Mouse (Mus musculus) gastrocnemius, adult 8-10 months (tissue): ENCODE results near the gene Gga2. TPM values are rescaled to one million over a fixed set of nuclear protein-coding genes. Genes with fewer than 3 reads are reported as not detected.

Experiments used
- DNase-seq, 2 experiments: peaks; one replicate each; pipeline ENCODE4 v3.0.0; 2022; ENCODE audit warnings: low spot score in 2 of 2
- total RNA-seq, 4 experiments: library from RNA; stranded (reverse); gene quantifications; 2 replicates each; pipeline ENCODE4 v1.2.4; 2022

The Gga2 gene
- total RNA-seq, 4 experiments from 2014 or later = 13.3 to 17.0 (median 15.2) TPM

DNA sequence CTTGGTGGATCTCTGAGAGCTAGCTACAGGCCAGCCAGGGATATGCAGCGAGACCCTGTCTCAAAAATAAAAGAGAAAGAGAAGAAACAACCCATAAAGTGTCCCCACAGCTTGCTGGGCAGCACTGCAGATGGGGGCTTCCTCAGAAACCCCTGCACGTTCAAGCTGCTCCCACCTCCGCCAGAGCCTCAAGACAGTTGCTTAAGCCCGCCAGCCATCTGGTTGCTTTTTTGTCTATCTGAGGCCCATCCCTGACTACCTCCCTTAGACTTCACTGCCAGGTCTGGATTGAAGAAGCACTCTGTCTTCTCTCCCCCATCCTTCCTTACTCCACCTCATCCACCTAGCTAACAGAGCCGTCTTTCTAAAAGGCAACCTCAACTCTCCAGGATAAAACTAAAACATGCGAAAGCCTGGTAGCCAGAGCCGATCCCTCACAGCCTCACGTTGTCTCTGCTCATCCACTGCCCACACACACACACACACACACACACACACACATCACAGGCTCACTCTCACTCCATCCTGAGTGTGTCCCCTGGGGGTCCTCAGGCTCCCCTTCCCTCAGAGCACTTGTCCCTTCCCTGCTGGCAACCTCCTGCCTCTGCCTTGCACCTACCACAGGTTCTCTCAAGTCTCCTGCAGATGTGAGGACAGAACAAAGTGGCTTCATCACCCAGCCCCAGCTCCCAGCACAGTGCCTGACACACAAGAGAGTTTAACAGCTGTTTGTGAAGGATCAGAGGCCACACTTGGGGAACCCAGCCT, 82.7 kb downstream of the Gga2 start:
- no peak for DNase-seq

DNA sequence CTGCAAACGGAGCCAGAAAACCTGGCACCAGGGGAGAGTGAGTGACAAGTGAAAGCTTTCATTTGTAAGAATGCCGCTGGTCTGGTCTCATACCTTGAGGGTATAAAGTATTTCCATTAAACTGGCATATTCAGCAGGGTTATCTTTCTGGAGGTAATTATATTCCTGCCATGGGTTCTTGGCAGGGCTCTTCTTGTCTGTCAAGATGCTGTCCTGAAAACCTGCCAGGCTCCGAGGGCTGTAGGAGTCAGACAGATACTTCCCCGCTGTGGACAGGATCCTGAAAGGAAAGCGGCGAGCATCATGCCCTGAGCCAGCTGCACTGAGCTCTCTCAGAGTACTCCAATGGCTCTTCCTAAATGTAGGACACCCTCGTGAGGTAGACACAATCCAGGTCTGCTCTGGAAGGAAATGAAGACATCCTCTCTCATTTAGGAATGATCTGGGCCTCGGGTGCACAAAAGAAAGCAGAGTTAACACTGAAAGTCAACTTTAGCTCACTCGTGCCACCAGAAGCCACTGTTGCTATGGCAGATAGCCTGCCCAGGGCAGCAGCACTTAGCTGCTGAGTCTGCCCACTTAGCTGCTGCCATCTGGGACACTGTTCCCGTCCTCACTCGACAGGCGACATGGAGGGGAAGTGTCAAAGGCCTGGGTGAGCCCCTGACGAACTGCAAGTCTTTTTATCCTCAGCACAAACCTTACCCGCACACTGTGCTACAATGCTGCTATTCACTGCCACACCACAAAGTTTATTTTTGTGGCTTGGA, 84.0 kb downstream of the Gga2 start:
- DNase-seq = no peak

Other genes starting within 250 kb of the Gga2 start
- under 1 TPM in 1 of 4 experiments, not detected in 3; 0.29 TPM for gene Scnn1b, start 156.2 kb downstream of the Gga2 start, total RNA-seq
- gene Cog7, start 39.5 kb downstream of the Gga2 start, total RNA-seq = 10 to 100 TPM; 11.1 to 11.9 (median 11.6) TPM
- gene Ubfd1, start 46.0 kb upstream of the Gga2 start, total RNA-seq = 10 to 100 TPM; 18.3 to 22.9 (median 21.0) TPM
- 1 to 10 TPM; 6.4 to 9.3 (median 8.0) TPM for gene Ears2, start 46.0 kb upstream of the Gga2 start, total RNA-seq
- 100 to 1,000 TPM; 535 to 610 (median 563) TPM for gene Ndufab1, start 80.7 kb upstream of the Gga2 start, total RNA-seq
- gene Palb2, start 111.8 kb upstream of the Gga2 start, total RNA-seq = 1 to 10 TPM in 1 of 4 experiments, under 1 TPM in 3; 0.24 to 1.2 (median 0.42) TPM
- 10 to 100 TPM; 16.2 to 18.3 (median 17.6) TPM for gene Dctn5, start 111.8 kb upstream of the Gga2 start, total RNA-seq
- gene Plk1, start 138.2 kb upstream of the Gga2 start, total RNA-seq = under 1 TPM in 1 of 4 experiments, not detected in 3; 0.13 TPM
- not detected for gene Ern2, start 165.0 kb upstream of the Gga2 start, total RNA-seq
- 1 to 10 TPM; 2.5 to 4.3 (median 3.4) TPM for gene Chp2, start 198.3 kb upstream of the Gga2 start, total RNA-seq